Mouse (Mus musculus) bone marrow, adult 2 months (tissue): ENCODE results near the gene Upp1. TPM values are rescaled to one million over a fixed set of nuclear protein-coding genes. Genes with fewer than 3 reads are reported as not detected.
"Not testable (repeated sequence)": the region's sequence is repeated elsewhere in the genome, so short reads cannot be mapped to it uniquely, and the experiment has no call there.

Experiments used
- H3K27ac ChIP-seq: fragments of 200-500 bp; 2 replicates; pipeline ENCODE4 v1.5.1; 2012; ENCODE audit warnings: low read depth, mild to moderate bottlenecking, control low read depth, inconsistent platforms, low read length; ENCODE audit not compliant: control insufficient read depth, poor library complexity, insufficient read depth
- H3K4me1 ChIP-seq: fragments of 200-500 bp; 2 replicates; pipeline ENCODE4 v1.6.1; 2011; ENCODE audit warnings: low read length; ENCODE audit not compliant: control insufficient read depth, insufficient read depth
- H3K4me3 ChIP-seq: fragments of 200-500 bp; replicated peaks from 2 replicates; pipeline ENCODE3; 2011; ENCODE audit warnings: mild to moderate bottlenecking, low read depth, low read length, control low read depth; ENCODE audit not compliant: control insufficient read depth
- CTCF ChIP-seq: fragments of 200-500 bp; IDR thresholded peaks from 2 replicates; pipeline ENCODE4 v1.5.1; 2011; ENCODE audit warnings: low read length, control low read depth; ENCODE audit not compliant: control insufficient read depth, insufficient read depth
- POLR2A ChIP-seq: fragments of 200-500 bp; IDR thresholded peaks from 2 replicates; pipeline ENCODE4 v1.6.1; 2011; ENCODE audit warnings: low read depth, mild to moderate bottlenecking, control low read depth, low read length, borderline replicate concordance; ENCODE audit not compliant: control insufficient read depth
- WGBS: fragments of 180-500 bp; shearing (Covaris S2); methylation state at CpG from one replicate; pipeline ENCODE4 v1.1.7; 2018; 5-methylcytosine and 5-hydroxymethylcytosine counted together
- polyA plus RNA-seq: library from polyadenylated mRNA; stranded (reverse); fragments of >200 nt; gene quantifications from 2 replicates; pipeline ENCODE4 v1.2.4, GENCODE M21; 2011; ENCODE audit warnings: low replicate concordance; ENCODE audit not compliant: missing spikeins, insufficient read depth, insufficient read length

Gene Upp1
- polyA plus RNA-seq, 1 experiment, result 11.9 TPM

GRCm38 (mm10) chr11:9145113-9145512, 27.2 kb downstream of the Upp1 start:
- Histone ChIP-seq H3K27ac (no peak overlapping the region), H3K4me1 (peaks cover 2% of the 10 kb centered on the region; the same call in 1 of the 2 replicates), H3K4me3 (no peak overlapping the region)
- 87% methylated on average over 2 of the region's 2 CpGs for WGBS
- TF ChIP-seq CTCF (no peak), POLR2A (no peak)

GRCm38 (mm10) chr11:9146115-9146514, 28.2 kb downstream of the Upp1 start:
- 86% methylated on average over 4 of the region's 4 CpGs for WGBS

GRCm38 (mm10) chr11:9146683-9147082, 28.8 kb downstream of the Upp1 start:
- no peak overlapping the region for H3K27ac ChIP-seq
- no peak overlapping the region for H3K4me3 ChIP-seq
- TF ChIP-seq POLR2A (no peak), CTCF (no peak)
- peaks cover 2% of the 10 kb centered on the region; the same call in 1 of the 2 replicates for H3K4me1 ChIP-seq
- 29% methylated on average over 1 of the region's 1 CpGs for WGBS

More at GRCm38 (mm10) chr11:9146115-9146514, 28.2 kb downstream of the Upp1 start:
- peaks cover 2% of the 10 kb centered on the region; the same call in 1 of the 2 replicates for H3K4me1 ChIP-seq
- no peak for TF ChIP-seq POLR2A
- no peak for TF ChIP-seq CTCF
- H3K4me3 ChIP-seq, result no peak overlapping the region
- H3K27ac ChIP-seq, result no peak overlapping the region

DNA sequence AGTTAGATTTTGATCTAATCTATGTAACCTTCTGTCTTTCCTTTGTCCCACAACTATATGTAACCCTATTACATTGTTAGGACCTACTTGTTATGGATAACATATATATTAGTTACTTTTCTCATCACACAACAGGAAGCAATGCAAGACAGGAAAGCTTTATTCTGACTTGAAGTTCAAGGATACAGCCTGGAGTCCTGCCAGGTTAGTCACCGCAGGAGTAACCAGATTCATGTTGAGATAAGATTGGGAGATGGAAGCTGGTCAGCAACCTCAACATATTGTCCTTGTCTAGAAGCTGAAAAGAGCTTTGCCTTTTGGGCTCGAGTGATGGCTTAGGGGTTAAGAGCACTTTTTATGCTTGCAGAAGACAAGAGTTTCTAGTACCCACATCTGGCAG, 30.3 kb downstream of the Upp1 start:
- no peak overlapping the region for H3K4me3 ChIP-seq
- no peak overlapping the region for H3K27ac ChIP-seq
- 50% methylated on average over 2 of the region's 2 CpGs for WGBS
- TF ChIP-seq CTCF (no peak), POLR2A (no peak)
- H3K4me1 ChIP-seq, result peaks cover 2% of the 10 kb centered on the region; the same call in 1 of the 2 replicates

DNA sequence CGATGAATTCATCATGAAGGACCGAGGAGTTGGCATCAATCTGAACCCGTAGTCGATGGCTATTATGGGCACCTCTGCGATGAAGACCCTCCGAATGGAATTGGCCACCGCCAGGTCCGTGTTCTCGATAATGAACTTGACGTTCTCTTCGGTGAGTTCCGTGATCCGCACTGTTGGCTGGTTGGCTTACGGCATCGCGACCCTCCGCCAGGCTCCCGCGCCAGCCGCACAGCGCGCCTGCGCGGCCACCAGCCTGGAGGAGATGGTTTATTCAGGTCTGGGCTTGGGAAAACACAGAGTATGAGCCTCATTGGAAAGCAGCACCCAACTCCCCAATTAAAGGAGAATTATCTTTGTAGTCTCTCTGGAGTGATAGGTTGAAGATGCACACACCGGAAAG, 32.5 kb downstream of the Upp1 start:
- H3K27ac ChIP-seq, H3K4me1 ChIP-seq, H3K4me3 ChIP-seq: not testable (repeated sequence)
- WGBS, result 79% methylated on average over 25 of the region's 25 CpGs

- Histone ChIP-seq H3K4me3 (no peak overlapping the region), H3K4me1 (no peaks in the 10 kb centered on the region), H3K27ac (no peak overlapping the region)
- TF ChIP-seq CTCF (no peak), POLR2A (no peak)
- WGBS, result 51% methylated on average over 3 of the region's 3 CpGs
These were observed 42.0 kb downstream of the Upp1 start for GRCm38 (mm10) chr11:9159953-9160352.

DNA sequence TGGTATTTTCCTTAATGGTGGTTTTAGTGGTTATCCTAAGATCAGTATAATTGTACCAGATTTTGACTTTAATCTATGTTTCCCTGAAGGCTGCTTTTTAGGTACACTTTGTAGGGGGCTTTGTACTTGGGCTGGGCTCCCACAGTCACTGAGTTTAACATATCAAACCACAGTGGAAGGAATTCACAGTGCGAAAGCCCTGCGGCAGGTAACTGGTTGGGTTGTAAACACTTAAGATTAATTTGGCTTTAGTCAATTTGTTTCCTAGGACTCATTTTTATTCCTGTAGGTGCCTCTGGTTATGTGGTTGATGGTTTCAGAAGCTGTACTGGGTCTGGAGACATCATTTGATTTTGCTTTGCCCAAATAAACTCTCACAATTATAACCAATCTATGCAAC, 49.4 kb downstream of the Upp1 start:
- no peaks in the 10 kb centered on the region for H3K4me1 ChIP-seq
- no peak overlapping the region for H3K27ac ChIP-seq
- TF ChIP-seq CTCF (no peak), POLR2A (no peak)
- H3K4me3 ChIP-seq, result no peak overlapping the region
- WGBS, result 100% methylated on average over 2 of the region's 2 CpGs

DNA sequence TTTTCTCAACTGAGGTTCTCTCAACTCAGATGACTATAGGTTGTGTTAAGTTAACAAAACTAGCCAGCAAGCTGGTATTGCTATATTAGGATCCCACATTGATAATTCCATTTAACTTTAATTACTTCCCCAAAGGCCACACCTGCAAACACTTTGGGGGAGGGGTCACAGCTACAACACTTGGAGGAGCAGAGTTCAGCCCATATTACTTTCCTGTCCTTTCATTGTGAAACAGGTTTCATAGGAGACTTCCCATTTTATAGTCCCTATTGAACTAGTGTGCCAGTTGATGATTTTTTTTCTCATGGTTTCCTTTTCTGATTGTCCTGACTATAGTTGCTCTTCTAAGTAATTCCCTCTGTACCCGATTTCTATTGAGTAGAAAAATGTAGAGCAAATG, 63.6 kb downstream of the Upp1 start:
- Histone ChIP-seq H3K4me1 (no peaks in the 10 kb centered on the region; the same call in 1 of the 2 replicates), H3K4me3 (no peak overlapping the region), H3K27ac (no peak overlapping the region)
- 35% methylated on average over 1 of the region's 1 CpGs for WGBS
- TF ChIP-seq CTCF, result no peak
- no peak for TF ChIP-seq POLR2A

Other genes with a start within 250 kb of the Upp1 start
- 0.38 and 0.45 TPM in 2 replicates for gene Pkd1l1, start 144.8 kb upstream of the Upp1 start, polyA plus RNA-seq
- 4.0 and 7.6 TPM in 2 replicates for gene Hus1, start 106.9 kb upstream of the Upp1 start, polyA plus RNA-seq
- gene Gm11992, start 69.5 kb upstream of the Upp1 start, polyA plus RNA-seq, result not detected in 2 replicates
- gene Sun3, start 69.1 kb upstream of the Upp1 start, polyA plus RNA-seq, result not detected in 2 replicates
- 0.61 and 9.4 TPM in 2 replicates for gene Abca13, start 73.8 kb downstream of the Upp1 start, polyA plus RNA-seq